Mouse (Mus musculus): ENCODE measurements around the gene Mtrex. TPM values are rescaled to one million over a fixed set of nuclear protein-coding genes. Genes with fewer than 3 reads are reported as not detected.

Gene Mtrex
- polyA plus RNA-seq, 1 experiment from 2014 or later, result 121 TPM

- no peak overlapping the region for H3K4me2 ChIP-seq (ENCODE audit: low read depth, low read length)
- ATAC-seq (replicated peaks; ENCODE audit: insufficient number of reproducible peaks, low FRiP score, low TSS enrichment, low read depth) (no peak), DNase-seq (ENCODE audit: low spot score) (no peak)
- H3K27ac ChIP-seq (replicated peaks; ENCODE audit: low read depth, low read length), result no peak overlapping the region
- no peaks in the 10 kb centered on the region for H3K4me1 ChIP-seq (ENCODE audit: control insufficient read depth, insufficient read depth, low read length)
- no peak overlapping the region for H3K9ac ChIP-seq (replicated peaks; ENCODE audit: low read length)
- H3K9me3 ChIP-seq (replicated peaks; ENCODE audit: control insufficient read depth, low read length), result no peaks in the 10 kb centered on the region
- 81% methylated on average over 15 of the region's 15 CpGs for WGBS
- H3K36me3 ChIP-seq (replicated peaks; ENCODE audit: control insufficient read depth, insufficient read depth, low read depth, low read length), result peaks cover 6% of the 10 kb centered on the region
- H3K4me3 ChIP-seq (ENCODE audit: low read depth, low read length), result no peak overlapping the region
- no peaks in the 10 kb centered on the region for H3K27me3 ChIP-seq (ENCODE audit: control insufficient read depth, insufficient read depth, low read length)
Measured at GRCm38 (mm10) chr13:112941879-112942330, 14.7 kb upstream of the Mtrex start.

GRCm38 (mm10) chr13:112938130-112938529, 10.9 kb upstream of the Mtrex start:
- Histone ChIP-seq H3K9me3 (replicated peaks; ENCODE audit: control insufficient read depth, low read length) (no peaks in the 10 kb centered on the region), H3K27me3 (ENCODE audit: control insufficient read depth, insufficient read depth, low read length) (no peaks in the 10 kb centered on the region), H3K4me1 (ENCODE audit: control insufficient read depth, insufficient read depth, low read length) (no peaks in the 10 kb centered on the region), H3K4me2 (ENCODE audit: low read depth, low read length) (no peak overlapping the region), H3K36me3 (replicated peaks; ENCODE audit: control insufficient read depth, insufficient read depth, low read depth, low read length) (peaks cover 6% of the 10 kb centered on the region), H3K4me3 (ENCODE audit: low read depth, low read length) (no peak overlapping the region), H3K27ac (replicated peaks; ENCODE audit: low read depth, low read length) (no peak overlapping the region), H3K9ac (replicated peaks; ENCODE audit: low read length) (no peak overlapping the region)
- ATAC-seq (replicated peaks; ENCODE audit: insufficient number of reproducible peaks, low FRiP score, low TSS enrichment, low read depth) (no peak), DNase-seq (ENCODE audit: low spot score) (no peak)
- WGBS, result 95% methylated on average over 8 of the region's 8 CpGs

GRCm38 (mm10) chr13:112928038-112928668, 955 bp upstream of the Mtrex start:
- Histone ChIP-seq H3K27me3 (ENCODE audit: control insufficient read depth, insufficient read depth, low read length) (no peaks in the 10 kb centered on the region), H3K9ac (replicated peaks; ENCODE audit: low read length) (peak overlapping the region; percentile 57), H3K4me3 (ENCODE audit: low read depth, low read length) (peak overlapping the region; percentile 64), H3K9me3 (replicated peaks; ENCODE audit: control insufficient read depth, low read length) (no peaks in the 10 kb centered on the region), H3K4me2 (ENCODE audit: low read depth, low read length) (peak overlapping the region; percentile 66), H3K27ac (replicated peaks; ENCODE audit: low read depth, low read length) (peak overlapping the region; percentile 72; the same call in 1 of the 2 replicates), H3K4me1 (ENCODE audit: control insufficient read depth, insufficient read depth, low read length) (peaks cover 3% of the 10 kb centered on the region; the same call in 1 of the 2 replicates), H3K36me3 (replicated peaks; ENCODE audit: control insufficient read depth, insufficient read depth, low read depth, low read length) (peaks cover 4% of the 10 kb centered on the region)
- DNase-seq (ENCODE audit: low spot score) (peak; percentile 24), ATAC-seq (replicated peaks; ENCODE audit: insufficient number of reproducible peaks, low FRiP score, low TSS enrichment, low read depth) (no peak)
- 5% methylated on average over 8 of the region's 8 CpGs for WGBS

- Histone ChIP-seq H3K4me1 (ENCODE audit: control insufficient read depth, insufficient read depth, low read length) (peaks cover 3% of the 10 kb centered on the region; the same call in 1 of the 2 replicates), H3K4me2 (ENCODE audit: low read depth, low read length) (peak overlapping the region; percentile 44), H3K9ac (replicated peaks; ENCODE audit: low read length) (peak overlapping the region; percentile 57), H3K27ac (replicated peaks; ENCODE audit: low read depth, low read length) (peak overlapping the region; percentile 72; the same call in 1 of the 2 replicates), H3K36me3 (replicated peaks; ENCODE audit: control insufficient read depth, insufficient read depth, low read depth, low read length) (no peaks in the 10 kb centered on the region), H3K27me3 (ENCODE audit: control insufficient read depth, insufficient read depth, low read length) (no peaks in the 10 kb centered on the region), H3K9me3 (replicated peaks; ENCODE audit: control insufficient read depth, low read length) (no peaks in the 10 kb centered on the region), H3K4me3 (ENCODE audit: low read depth, low read length) (peak overlapping the region; percentile 64)
- ATAC-seq (replicated peaks; ENCODE audit: insufficient number of reproducible peaks, low FRiP score, low TSS enrichment, low read depth) (no peak), DNase-seq (ENCODE audit: low spot score) (peak; percentile 50)
- WGBS, result 0% methylated on average over 19 of the region's 19 CpGs
Measured at GRCm38 (mm10) chr13:112926796-112927195, 402 bp downstream of the Mtrex start.

- no peak for DNase-seq (ENCODE audit: low spot score)
- Histone ChIP-seq H3K9me3 (replicated peaks; ENCODE audit: control insufficient read depth, low read length) (no peaks in the 10 kb centered on the region), H3K36me3 (replicated peaks; ENCODE audit: control insufficient read depth, insufficient read depth, low read depth, low read length) (no peaks in the 10 kb centered on the region), H3K4me2 (ENCODE audit: low read depth, low read length) (peak overlapping the region; percentile 44), H3K27me3 (ENCODE audit: control insufficient read depth, insufficient read depth, low read length) (no peaks in the 10 kb centered on the region), H3K4me3 (ENCODE audit: low read depth, low read length) (peak overlapping the region; percentile 64), H3K4me1 (ENCODE audit: control insufficient read depth, insufficient read depth, low read length) (peaks cover 3% of the 10 kb centered on the region; the same call in 1 of the 2 replicates), H3K27ac (replicated peaks; ENCODE audit: low read depth, low read length) (no peak overlapping the region), H3K9ac (replicated peaks; ENCODE audit: low read length) (no peak overlapping the region)
- ATAC-seq (replicated peaks; ENCODE audit: insufficient number of reproducible peaks, low FRiP score, low TSS enrichment, low read depth), result no peak
- WGBS, result 77% methylated on average over 4 of the region's 4 CpGs
Measured at GRCm38 (mm10) chr13:112925976-112926375, 1.2 kb downstream of the Mtrex start.

- Histone ChIP-seq H3K9ac (replicated peaks; ENCODE audit: low read length) (no peak overlapping the region), H3K4me2 (ENCODE audit: low read depth, low read length) (no peak overlapping the region)
- WGBS, result 80% methylated on average over 6 of the region's 6 CpGs
Measured at GRCm38 (mm10) chr13:112925266-112925665, 1.9 kb downstream of the Mtrex start.

GRCm38 (mm10) chr13:112920906-112921305, 6.3 kb downstream of the Mtrex start:
- no peak overlapping the region for H3K4me3 ChIP-seq (ENCODE audit: low read depth, low read length)
- H3K27me3 ChIP-seq (ENCODE audit: control insufficient read depth, insufficient read depth, low read length), result no peaks in the 10 kb centered on the region
- H3K9me3 ChIP-seq (replicated peaks; ENCODE audit: control insufficient read depth, low read length), result no peaks in the 10 kb centered on the region
- WGBS, result 89% methylated on average over 3 of the region's 3 CpGs
- DNase-seq (ENCODE audit: low spot score), result no peak
- no peak overlapping the region for H3K27ac ChIP-seq (replicated peaks; ENCODE audit: low read depth, low read length)
- no peak overlapping the region for H3K4me2 ChIP-seq (ENCODE audit: low read depth, low read length)
- no peak for ATAC-seq (replicated peaks; ENCODE audit: insufficient number of reproducible peaks, low FRiP score, low TSS enrichment, low read depth)
- H3K4me1 ChIP-seq (ENCODE audit: control insufficient read depth, insufficient read depth, low read length), result 0 out of 2 replicates have a peak, but pooled peaks cover 2% of the 10 kb centered on the region
- no peak overlapping the region for H3K9ac ChIP-seq (replicated peaks; ENCODE audit: low read length)
- H3K36me3 ChIP-seq (replicated peaks; ENCODE audit: control insufficient read depth, insufficient read depth, low read depth, low read length), result peaks cover 2% of the 10 kb centered on the region; the same call in 1 of the 2 replicates

More at GRCm38 (mm10) chr13:112925266-112925665, 1.9 kb downstream of the Mtrex start:
- DNase-seq (ENCODE audit: low spot score), result no peak
- Histone ChIP-seq H3K27ac (replicated peaks; ENCODE audit: low read depth, low read length) (no peak overlapping the region), H3K27me3 (ENCODE audit: control insufficient read depth, insufficient read depth, low read length) (no peaks in the 10 kb centered on the region), H3K9me3 (replicated peaks; ENCODE audit: control insufficient read depth, low read length) (no peaks in the 10 kb centered on the region), H3K4me1 (ENCODE audit: control insufficient read depth, insufficient read depth, low read length) (peaks cover 3% of the 10 kb centered on the region; the same call in 1 of the 2 replicates), H3K36me3 (replicated peaks; ENCODE audit: control insufficient read depth, insufficient read depth, low read depth, low read length) (no peaks in the 10 kb centered on the region), H3K4me3 (ENCODE audit: low read depth, low read length) (no peak overlapping the region)
- no peak for ATAC-seq (replicated peaks; ENCODE audit: insufficient number of reproducible peaks, low FRiP score, low TSS enrichment, low read depth)

GRCm38 (mm10) chr13:112919141-112919865, 7.9 kb downstream of the Mtrex start:
- Histone ChIP-seq H3K4me2 (ENCODE audit: low read depth, low read length) (no peak overlapping the region), H3K4me3 (ENCODE audit: low read depth, low read length) (no peak overlapping the region), H3K27ac (replicated peaks; ENCODE audit: low read depth, low read length) (no peak overlapping the region), H3K9me3 (replicated peaks; ENCODE audit: control insufficient read depth, low read length) (no peaks in the 10 kb centered on the region), H3K4me1 (ENCODE audit: control insufficient read depth, insufficient read depth, low read length) (no peaks in the 10 kb centered on the region), H3K27me3 (ENCODE audit: control insufficient read depth, insufficient read depth, low read length) (no peaks in the 10 kb centered on the region), H3K36me3 (replicated peaks; ENCODE audit: control insufficient read depth, insufficient read depth, low read depth, low read length) (peaks cover 2% of the 10 kb centered on the region; the same call in 1 of the 2 replicates), H3K9ac (replicated peaks; ENCODE audit: low read length) (no peak overlapping the region)
- WGBS, result 90% methylated on average over 4 of the region's 4 CpGs
- ATAC-seq (replicated peaks; ENCODE audit: insufficient number of reproducible peaks, low FRiP score, low TSS enrichment, low read depth) (no peak), DNase-seq (ENCODE audit: low spot score) (no peak)
